Mouse (Mus musculus) heart, adult 2 months (tissue): Measurements from ENCODE around the gene Myo1d. TPM values are rescaled to one million over a fixed set of nuclear protein-coding genes. Genes with fewer than 3 reads are reported as not detected.
A peak's percentile ranks its signal among the peaks of the same experiment; 100 is the strongest.

Experiments used
- DNase-seq, 2 experiments: peaks; one replicate each; pipeline ENCODE4 v3.0.0; 2021
- H3K27ac ChIP-seq: fragments of 200-600 bp; 2 replicates; pipeline ENCODE4 v1.8.1; 2022
- H3K27me3 ChIP-seq: fragments of 200-500 bp; 2 replicates; pipeline ENCODE4 v1.6.1; 2012; ENCODE audit warnings: mild to moderate bottlenecking, low read length, inconsistent platforms, mixed read lengths; ENCODE audit not compliant: control insufficient read depth, insufficient read depth
- H3K36me3 ChIP-seq: fragments of 200-500 bp; 2 replicates; pipeline ENCODE4 v1.6.1; 2012; ENCODE audit warnings: low read length, inconsistent platforms; ENCODE audit not compliant: control insufficient read depth, insufficient read depth
- H3K4me1 ChIP-seq: fragments of 200-500 bp; 2 replicates; pipeline ENCODE4 v1.6.1; 2011; ENCODE audit warnings: low read length; ENCODE audit not compliant: control insufficient read depth, insufficient read depth
- H3K4me3 ChIP-seq: fragments of 200-600 bp; 2 replicates; pipeline ENCODE4 v1.8.1; 2022
- H3K79me2 ChIP-seq: fragments of 200-500 bp; replicated peaks from 2 replicates; pipeline ENCODE4 v1.6.1; 2012; ENCODE audit warnings: mild to moderate bottlenecking, inconsistent platforms, low read length, moderate library complexity, mixed read lengths; ENCODE audit not compliant: control insufficient read depth, insufficient read depth
- H3K9ac ChIP-seq: fragments of 200-500 bp; 2 replicates; pipeline ENCODE4 v1.6.1; 2012; ENCODE audit warnings: low read depth, mild to moderate bottlenecking, control low read depth, inconsistent platforms, low read length, mixed read lengths
- CTCF ChIP-seq: fragments of 200-600 bp; IDR thresholded peaks from 2 replicates; pipeline ENCODE4 v1.8.1; 2022; ENCODE audit warnings: antibody characterized with exemption, mild to moderate bottlenecking, moderate library complexity
- EP300 ChIP-seq: fragments of 200-500 bp; IDR thresholded peaks from 2 replicates; pipeline ENCODE4 v1.6.1; 2011; ENCODE audit warnings: low read depth, low read length, control low read depth; ENCODE audit not compliant: insufficient read depth
- POLR2A ChIP-seq: fragments of 200-500 bp; IDR thresholded peaks from 2 replicates; pipeline ENCODE4 v1.6.1; 2011; ENCODE audit warnings: mild to moderate bottlenecking, low read depth, low read length, control low read depth; ENCODE audit not compliant: insufficient read depth
- WGBS: fragments of 180-500 bp; shearing (Covaris S2); methylation state at CpG from one replicate; pipeline ENCODE4 v1.1.7; 2018; 5-methylcytosine and 5-hydroxymethylcytosine counted together
- intact Hi-C: fragments of 180-260 bp; cut with DNase I; formaldehyde crosslinking; loops from one replicate; pipeline ENCODE4 v1.15.1; 2025
- polyA plus RNA-seq: library from polyadenylated mRNA; depleted of rRNA; stranded (reverse); fragments of >200 nt; gene quantifications from 2 replicates; pipeline ENCODE4 v1.2.3, GENCODE M21; 2012
- total RNA-seq, 2 experiments: library from RNA; stranded (reverse); gene quantifications; 2 replicates each; pipeline ENCODE4 v1.2.3; 2021

Gene Myo1d
- total and polyA plus RNA-seq, 3 experiments = 8.2 to 10.0 (median 9.3) TPM

DNA sequence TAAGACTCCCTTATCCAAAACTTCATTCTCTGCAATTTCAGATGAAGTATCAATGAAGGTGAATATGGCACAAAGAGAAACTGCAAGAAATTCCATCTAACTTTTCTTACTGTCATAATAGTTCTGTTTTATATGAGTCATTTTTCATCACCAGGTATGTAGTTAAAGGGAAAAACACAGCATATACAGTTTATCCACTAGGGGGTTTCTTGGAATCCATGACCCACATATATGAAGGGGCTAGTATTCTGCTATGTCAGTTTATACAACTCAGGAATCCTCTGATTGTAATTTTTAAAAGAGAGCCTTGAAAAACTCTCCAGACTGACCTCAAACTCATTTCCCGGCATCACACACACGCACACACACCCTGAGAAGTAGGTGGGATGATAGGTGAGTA, 2.1 kb downstream of the Myo1d start:
- no peaks in the 10 kb centered on the region for H3K27me3 ChIP-seq
- no peak overlapping the region for H3K4me3 ChIP-seq
- peaks cover 5% of the 10 kb centered on the region; the same call in 1 of the 2 replicates for H3K4me1 ChIP-seq
- H3K36me3 ChIP-seq = no peaks in the 10 kb centered on the region
- DNase-seq = no peak
- no peaks in the 10 kb centered on the region for H3K79me2 ChIP-seq
- H3K9ac ChIP-seq = no peak overlapping the region
- no peak overlapping the region for H3K27ac ChIP-seq
- 71% methylated on average over 2 of the region's 2 CpGs for WGBS
- TF ChIP-seq EP300 (no peak), POLR2A (no peak), CTCF (peak; percentile 42)
- intact Hi-C loops = loop anchor here (5.0 kb wide), 1 partner anchor 60 kb away; no protein-coding TSS in a partner anchor

DNA sequence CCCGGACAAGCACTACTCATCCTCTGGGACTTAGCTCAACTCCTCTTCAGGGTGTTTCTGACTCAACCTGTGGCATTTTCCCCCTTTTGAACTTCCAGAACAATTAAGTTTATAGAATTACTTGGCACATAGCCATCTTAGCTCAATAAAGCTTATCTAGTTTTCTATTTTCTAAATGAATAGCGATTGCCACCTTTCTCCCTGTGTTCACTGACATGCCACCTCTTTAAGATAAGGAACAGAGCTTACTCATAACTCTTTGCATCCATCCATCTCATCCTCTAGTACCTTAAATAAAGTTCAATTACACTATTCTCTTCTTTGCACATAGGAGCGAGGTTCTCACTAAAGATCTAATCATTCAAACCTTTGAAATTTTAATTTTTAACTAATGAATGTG, 4.3 kb downstream of the Myo1d start:
- WGBS = 58% methylated on average over 3 of the region's 3 CpGs
- no peak overlapping the region for H3K4me3 ChIP-seq
- no peak for DNase-seq
- no peak overlapping the region for H3K9ac ChIP-seq
- no peak overlapping the region for H3K27ac ChIP-seq
- H3K4me1 ChIP-seq = peaks cover 9% of the 10 kb centered on the region
- H3K27me3 ChIP-seq = no peaks in the 10 kb centered on the region
- no peaks in the 10 kb centered on the region for H3K79me2 ChIP-seq
- H3K36me3 ChIP-seq = peaks cover 12% of the 10 kb centered on the region
- intact Hi-C loops = loop anchor here (5.0 kb wide), 1 partner anchor 58 kb away; no protein-coding TSS in a partner anchor
- TF ChIP-seq EP300 (no peak), POLR2A (no peak), CTCF (no peak)

DNA sequence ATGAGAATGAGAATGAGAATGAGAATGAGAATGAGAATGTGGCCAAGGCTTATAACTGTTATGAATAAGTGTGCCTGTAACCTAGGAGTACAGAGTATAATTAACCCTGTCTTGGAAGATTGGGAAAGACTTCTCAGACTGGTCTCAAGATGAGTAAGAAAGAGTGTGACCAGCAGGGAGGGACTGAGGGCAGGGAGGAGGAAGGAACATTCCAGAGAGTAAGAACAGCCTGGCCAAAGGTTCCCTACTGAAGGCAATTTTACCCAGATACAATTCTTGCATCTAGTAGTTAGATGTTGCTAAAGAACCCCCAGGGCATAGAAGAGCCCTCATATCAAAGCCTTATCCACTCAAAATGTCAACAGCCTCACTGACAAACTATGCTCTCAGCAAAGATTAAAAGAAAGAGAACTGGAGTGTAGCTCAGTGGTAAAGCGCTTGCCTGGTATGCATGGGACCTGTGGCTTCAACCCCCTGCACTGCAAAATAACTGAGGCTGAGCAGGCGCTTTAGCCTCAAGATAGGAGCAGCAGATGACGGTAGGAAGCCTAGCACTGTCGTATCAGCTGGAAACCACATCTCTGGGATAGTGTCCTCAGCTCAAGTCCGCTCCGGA, 7.1 kb downstream of the Myo1d start:
- intact Hi-C loops = no loop called here
- peaks cover 8% of the 10 kb centered on the region for H3K4me1 ChIP-seq
- TF ChIP-seq CTCF (no peak), POLR2A (no peak), EP300 (no peak)
- WGBS = 77% methylated on average over 6 of the region's 6 CpGs
- H3K27me3 ChIP-seq = no peaks in the 10 kb centered on the region
- H3K79me2 ChIP-seq = no peaks in the 10 kb centered on the region
- peaks cover 14% of the 10 kb centered on the region for H3K36me3 ChIP-seq
- DNase-seq = no peak
- H3K27ac ChIP-seq = no peak overlapping the region; the same call in 1 of the 2 replicates
- no peak overlapping the region for H3K9ac ChIP-seq
- no peak overlapping the region for H3K4me3 ChIP-seq

DNA sequence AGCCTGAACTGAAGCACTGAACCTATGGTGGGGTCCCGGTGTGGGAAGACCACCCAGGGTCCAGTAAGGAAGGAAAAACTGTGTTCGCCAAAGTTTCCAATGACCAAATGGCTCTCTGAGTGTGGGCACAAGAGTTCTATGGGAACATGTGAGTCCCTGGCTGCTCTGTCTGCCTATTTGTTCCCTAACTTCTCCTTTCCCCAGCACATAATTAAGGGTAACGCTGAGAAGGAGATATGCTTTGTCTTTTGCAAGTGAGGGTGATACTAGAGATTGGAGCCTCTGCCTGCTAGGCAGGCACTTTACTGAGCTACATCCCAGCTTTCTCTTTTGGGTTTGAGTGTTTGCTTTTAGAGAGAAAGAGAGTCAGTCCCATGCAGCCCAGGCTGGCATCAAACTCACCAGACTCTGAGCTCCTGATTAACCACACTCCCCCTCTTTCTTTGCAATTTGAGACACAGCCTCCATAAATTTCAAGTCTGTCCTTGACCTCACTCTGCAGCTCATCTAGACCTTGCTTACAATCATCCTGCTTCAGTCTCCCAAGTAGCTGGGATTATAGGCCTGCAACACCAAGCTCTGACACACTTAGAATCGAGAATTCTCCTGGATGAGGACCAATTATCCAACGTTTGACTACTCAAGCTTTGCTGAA, 8.1 kb downstream of the Myo1d start:
- TF ChIP-seq EP300 (no peak), POLR2A (no peak), CTCF (no peak)
- H3K79me2 ChIP-seq = no peaks in the 10 kb centered on the region
- no peaks in the 10 kb centered on the region for H3K27me3 ChIP-seq
- no peak overlapping the region for H3K4me3 ChIP-seq
- H3K36me3 ChIP-seq = peaks cover 14% of the 10 kb centered on the region
- H3K27ac ChIP-seq = peak overlapping the region; percentile 7
- intact Hi-C loops = no loop called here
- 73% methylated on average over 5 of the region's 5 CpGs for WGBS
- no peak overlapping the region for H3K9ac ChIP-seq
- no peak for DNase-seq
- H3K4me1 ChIP-seq = peaks cover 11% of the 10 kb centered on the region

DNA sequence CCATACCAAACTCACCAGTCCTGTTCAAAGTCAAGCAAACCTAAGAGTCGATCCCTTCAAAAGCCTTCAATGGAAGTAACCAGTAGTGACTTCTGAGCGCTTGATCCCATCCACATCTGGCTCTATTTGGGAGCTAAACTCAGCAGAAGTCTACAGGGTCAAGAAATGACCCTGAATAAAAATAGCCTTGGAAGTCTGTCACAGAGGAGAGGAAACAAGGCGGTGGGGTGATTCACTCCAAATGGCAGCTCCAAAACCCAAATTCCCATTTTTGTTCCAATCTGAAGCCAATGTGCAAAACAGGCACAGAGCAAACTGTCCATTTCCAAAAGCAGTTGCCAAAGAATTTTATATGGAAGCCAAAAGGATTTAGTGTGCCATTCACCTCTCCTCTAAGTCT, 8.6 kb downstream of the Myo1d start:
- TF ChIP-seq POLR2A (no peak), CTCF (no peak), EP300 (no peak)
- Histone ChIP-seq H3K4me3 (no peak overlapping the region), H3K4me1 (peaks cover 15% of the 10 kb centered on the region), H3K79me2 (no peaks in the 10 kb centered on the region), H3K9ac (no peak overlapping the region), H3K27ac (peak overlapping the region; percentile 7), H3K27me3 (no peaks in the 10 kb centered on the region), H3K36me3 (peaks cover 14% of the 10 kb centered on the region)
- DNase-seq = no peak
- 59% methylated on average over 3 of the region's 3 CpGs for WGBS
- intact Hi-C loops = no loop called here

DNA sequence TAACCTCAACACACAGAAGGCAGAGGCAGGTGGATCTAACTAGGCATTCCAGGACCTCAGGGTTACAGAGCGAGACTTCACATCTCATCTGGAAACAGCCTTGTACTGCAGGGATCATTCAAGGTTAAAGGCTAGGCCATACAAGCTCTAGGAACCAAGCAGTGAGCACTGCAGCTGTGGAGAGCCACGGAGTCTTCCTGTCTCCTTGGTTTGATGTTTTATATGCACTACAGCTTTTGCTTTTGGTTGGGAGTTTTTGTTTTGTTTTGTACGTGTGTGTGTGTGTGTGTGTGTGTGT, 12.6 kb downstream of the Myo1d start:
- H3K9ac ChIP-seq = no peak overlapping the region
- no peak for DNase-seq
- TF ChIP-seq POLR2A = no peak
- TF ChIP-seq EP300 = no peak
- TF ChIP-seq CTCF = no peak
- H3K36me3 ChIP-seq = peaks cover 14% of the 10 kb centered on the region
- intact Hi-C loops = no loop called here
- no peak overlapping the region for H3K27ac ChIP-seq
- H3K4me3 ChIP-seq = no peak overlapping the region
- H3K79me2 ChIP-seq = no peaks in the 10 kb centered on the region
- H3K27me3 ChIP-seq = no peaks in the 10 kb centered on the region
- peaks cover 16% of the 10 kb centered on the region for H3K4me1 ChIP-seq
- WGBS = 38% methylated on average over 3 of the region's 3 CpGs
